22 mouse cellular contexts compared by ENCODE assay signal in genomic region chr12:78727723-78728122, GRCm38 (mm10). TPM values are rescaled to one million over a fixed set of nuclear protein-coding genes. Genes with fewer than 3 reads are reported as not detected.
"Had no signal": no experiment of that assay in that cellular context is flagged by ENCODE, and none has a peak within 500 bp of the region (broad histone marks: within the 10 kb centered on the region; RNA-seq: fewer than 3 reads in every experiment).

No protein-coding gene starts in this region.

- H3K4me3 ChIP-seq: intestine, embryonic 15.5 days; liver, embryonic 13.5 days; myocyte; neural tube, embryonic 13.5 days had no signal

- ATAC-seq: hindbrain, embryonic 16.5 days; intestine, embryonic 15.5 days had no signal

- H3K27ac ChIP-seq: intestine, embryonic 15.5 days; liver, embryonic 13.5 days; neural tube, embryonic 13.5 days; stomach, postnatal 0 days had no signal

- H3K4me1 ChIP-seq: intestine, embryonic 15.5 days; liver, embryonic 13.5 days had no signal

- H3K9ac ChIP-seq: intestine, embryonic 15.5 days; liver, embryonic 13.5 days; neural tube, embryonic 13.5 days had no signal

- H3K27me3 ChIP-seq: intestine, embryonic 15.5 days; liver, embryonic 13.5 days; neural tube, embryonic 13.5 days had no signal

- H3K4me2 ChIP-seq: intestine, embryonic 15.5 days; liver, embryonic 13.5 days; midbrain, embryonic 11.5 days; neural tube, embryonic 13.5 days had no signal

- H3K9me3 ChIP-seq: intestine, embryonic 15.5 days; liver, embryonic 13.5 days; neural tube, embryonic 13.5 days had no signal

- H3K36me3 ChIP-seq: intestine, embryonic 15.5 days; liver, embryonic 13.5 days; neural tube, embryonic 13.5 days had no signal

- DNase-seq: liver, embryonic 13.5 days; lung, adult 2 months; lung, postnatal 14 days; lung, postnatal 4 days; midbrain, embryonic 14.5 days; right cerebral cortex, postnatal 4 days; thymus, postnatal 25 days had no signal

RNA-seq across cellular contexts. Expression of gene Fam71d, which starts 36.4 kb away (rescaled TPM):
- total RNA-seq: liver, adult 2 months; megakaryocyte progenitor cell, adult 5-6 weeks; megakaryocyte-erythroid progenitor cell, adult 5-6 weeks had no signal
- polyA plus RNA-seq: intestine, embryonic 15.5 days; limb, embryonic 11.5 days; limb, embryonic 14.5 days; liver, adult 2 months; liver, embryonic 13.5 days; liver, embryonic 16.5 days; lung, embryonic 16.5 days; midbrain, embryonic 11.5 days; midbrain, embryonic 14.5 days; myocyte; stomach, embryonic 14.5 days; stomach, postnatal 0 days; thymus, postnatal 0 days had no signal
